Mouse (Mus musculus) bone marrow macrophage, adult 2 months (primary cell): ENCODE measurements around the gene Adcyap1r1. TPM values are rescaled to one million over a fixed set of nuclear protein-coding genes. Genes with fewer than 3 reads are reported as not detected.

ENCODE experiments used
- H3K27ac ChIP-seq: 2 replicates; pipeline ENCODE4 v1.5.1; 2012; ENCODE audit warnings: low read depth, low read length; ENCODE audit not compliant: insufficient read depth
- H3K4me1 ChIP-seq: 2 replicates; pipeline ENCODE4 v1.6.1; 2012; ENCODE audit warnings: low read length; ENCODE audit not compliant: control insufficient read depth, insufficient read depth
- H3K4me3 ChIP-seq: 2 replicates; pipeline ENCODE4 v1.5.1; 2012; ENCODE audit warnings: mild to moderate bottlenecking, low read length, moderate library complexity; ENCODE audit not compliant: insufficient read depth
- CTCF ChIP-seq: IDR thresholded peaks from 2 replicates; pipeline ENCODE4 v1.5.1; 2012; ENCODE audit warnings: low read depth, mild to moderate bottlenecking, low read length, moderate library complexity
- POLR2A ChIP-seq: IDR thresholded peaks from 2 replicates; pipeline ENCODE4 v1.6.1; 2012; ENCODE audit warnings: mild to moderate bottlenecking, low read depth, low read length, borderline replicate concordance
- polyA plus RNA-seq: library from polyadenylated mRNA; stranded (reverse); fragments of >200 nt; gene quantifications from 2 replicates; pipeline ENCODE4 v1.2.4, GENCODE M21; 2012; ENCODE audit not compliant: missing spikeins, insufficient read depth, insufficient read length

Gene Adcyap1r1
- polyA plus RNA-seq, 1 experiment, result not detected

DNA sequence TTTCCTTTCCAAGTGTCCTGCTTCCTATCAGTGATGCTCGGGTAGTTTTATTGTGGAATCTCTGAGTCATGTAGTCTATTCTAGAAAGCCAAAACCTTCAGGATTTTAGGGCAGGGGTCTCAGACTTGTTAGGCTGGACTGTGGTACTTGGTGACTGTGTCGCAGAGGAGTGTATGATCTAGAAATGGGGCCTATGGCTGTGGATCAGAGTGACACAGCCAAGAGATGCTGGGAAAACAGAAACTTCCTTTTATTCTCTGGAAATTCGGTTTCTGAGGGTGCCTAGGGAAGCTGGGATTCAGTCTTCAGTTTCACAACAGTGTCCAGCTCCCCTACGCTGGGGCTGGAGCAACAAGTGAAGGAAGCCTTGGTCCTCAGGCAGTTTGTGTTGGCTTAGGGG, 7.1 kb upstream of the Adcyap1r1 start:
- H3K4me1 ChIP-seq, result no peaks in the 10 kb centered on the region
- no peak overlapping the region for H3K4me3 ChIP-seq
- TF ChIP-seq CTCF (no peak), POLR2A (no peak)
- no peak overlapping the region for H3K27ac ChIP-seq

DNA sequence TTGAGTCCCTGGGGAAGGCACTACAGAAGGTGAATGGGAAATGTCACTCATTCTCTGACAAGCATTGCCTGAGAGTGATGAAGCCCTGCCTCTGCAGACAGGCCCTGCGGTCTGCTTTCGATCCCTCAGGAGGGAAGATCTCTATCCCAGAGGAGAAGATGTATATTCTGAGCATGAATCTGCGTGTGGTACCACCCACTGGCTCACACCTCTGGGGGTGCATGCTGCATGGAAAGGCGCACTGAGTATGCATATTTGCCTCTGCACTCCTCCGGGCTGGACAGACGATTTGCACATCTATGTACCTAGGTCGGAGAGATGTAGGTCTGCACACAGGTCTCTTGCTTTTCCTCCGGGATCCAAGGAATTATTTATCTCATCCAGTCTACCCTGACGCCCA, 3.6 kb upstream of the Adcyap1r1 start:
- H3K27ac ChIP-seq, result no peak overlapping the region
- TF ChIP-seq POLR2A (no peak), CTCF (no peak)

DNA sequence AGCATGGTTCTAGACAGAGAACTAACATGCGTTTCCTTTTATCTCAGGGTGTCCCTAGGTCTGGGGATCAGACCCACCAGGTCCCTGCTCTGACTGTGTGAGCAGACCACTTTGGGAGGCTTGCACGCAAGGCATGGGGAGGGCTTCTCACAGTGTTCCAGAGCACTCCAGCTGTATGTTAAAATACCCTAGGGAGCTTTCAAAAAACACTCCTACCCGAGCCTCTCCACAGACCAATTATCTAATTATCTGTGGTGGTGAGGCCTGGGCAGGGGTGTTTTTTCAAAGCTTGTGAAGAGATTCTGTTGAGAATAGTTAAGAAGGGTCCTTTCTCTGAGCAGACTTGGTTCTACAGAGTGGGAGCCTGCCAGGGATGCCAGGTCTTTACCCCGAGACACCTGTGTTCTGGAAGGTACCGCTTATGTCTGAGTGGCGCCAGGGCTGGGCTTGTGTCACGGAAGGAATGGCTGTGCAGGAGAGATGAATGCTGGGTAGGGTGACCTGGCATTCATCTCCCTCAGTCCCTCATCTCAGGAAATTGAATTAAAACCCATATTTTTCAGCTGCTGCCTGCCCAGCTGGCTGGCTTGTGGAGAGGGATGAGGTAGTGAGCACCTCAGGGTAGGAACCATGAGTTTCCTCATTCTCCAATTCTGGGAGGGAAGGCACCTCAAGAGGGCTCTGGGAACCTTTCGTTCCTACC, 2.7 kb upstream of the Adcyap1r1 start:
- TF ChIP-seq POLR2A (no peak), CTCF (no peak)
- H3K4me3 ChIP-seq, result no peak overlapping the region
- H3K4me1 ChIP-seq, result no peaks in the 10 kb centered on the region
- H3K27ac ChIP-seq, result no peak overlapping the region

More for the DNA sequence above, 3.6 kb upstream of the Adcyap1r1 start:
- no peaks in the 10 kb centered on the region for H3K4me1 ChIP-seq
- no peak overlapping the region for H3K4me3 ChIP-seq

DNA sequence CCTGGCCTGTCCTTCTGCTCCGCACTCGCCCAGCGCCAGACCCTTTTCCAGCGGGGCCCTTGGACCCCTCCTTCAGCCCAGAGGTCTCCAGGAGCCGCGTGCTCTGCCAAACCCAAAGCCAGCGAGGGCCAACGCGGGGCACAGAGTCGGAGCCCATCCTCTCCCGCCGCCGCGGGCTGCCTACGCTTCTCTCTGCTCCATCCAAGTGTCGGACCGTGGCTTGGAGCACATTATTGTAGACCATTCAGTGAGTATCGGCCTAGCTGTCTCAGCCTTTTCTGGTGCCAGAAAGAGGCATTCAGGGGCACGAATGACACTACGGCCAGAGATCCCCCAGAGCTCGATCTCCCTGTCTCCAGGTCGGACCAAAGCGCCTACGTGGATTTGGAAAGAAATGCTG, 603 bp downstream of the Adcyap1r1 start:
- TF ChIP-seq CTCF, result no peak
- no peak for TF ChIP-seq POLR2A
- no peaks in the 10 kb centered on the region for H3K4me1 ChIP-seq
- H3K4me3 ChIP-seq, result no peak overlapping the region
- H3K27ac ChIP-seq, result no peak overlapping the region

DNA sequence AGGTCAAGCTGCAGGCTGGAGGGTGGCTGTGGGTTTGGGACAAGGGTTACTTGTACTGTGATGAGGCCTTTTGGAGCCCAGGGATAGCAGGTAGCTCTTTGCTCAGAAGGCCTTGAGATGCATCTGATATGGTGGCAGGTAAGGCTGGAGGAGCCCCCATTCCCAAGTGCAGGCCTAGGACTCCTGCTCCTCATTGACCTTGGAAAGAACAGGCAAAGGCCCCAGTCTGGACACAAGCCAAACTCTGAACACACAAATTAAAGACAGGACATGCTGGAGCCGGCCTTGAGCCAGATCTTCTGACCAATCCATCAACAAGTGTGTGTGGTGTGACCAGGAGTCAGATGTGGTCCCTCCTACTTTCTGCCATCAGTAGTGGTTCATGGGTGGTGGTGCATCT, 1.8 kb downstream of the Adcyap1r1 start:
- no peaks in the 10 kb centered on the region for H3K4me1 ChIP-seq
- H3K27ac ChIP-seq, result no peak overlapping the region
- no peak overlapping the region for H3K4me3 ChIP-seq
- no peak for TF ChIP-seq POLR2A
- TF ChIP-seq CTCF, result no peak

DNA sequence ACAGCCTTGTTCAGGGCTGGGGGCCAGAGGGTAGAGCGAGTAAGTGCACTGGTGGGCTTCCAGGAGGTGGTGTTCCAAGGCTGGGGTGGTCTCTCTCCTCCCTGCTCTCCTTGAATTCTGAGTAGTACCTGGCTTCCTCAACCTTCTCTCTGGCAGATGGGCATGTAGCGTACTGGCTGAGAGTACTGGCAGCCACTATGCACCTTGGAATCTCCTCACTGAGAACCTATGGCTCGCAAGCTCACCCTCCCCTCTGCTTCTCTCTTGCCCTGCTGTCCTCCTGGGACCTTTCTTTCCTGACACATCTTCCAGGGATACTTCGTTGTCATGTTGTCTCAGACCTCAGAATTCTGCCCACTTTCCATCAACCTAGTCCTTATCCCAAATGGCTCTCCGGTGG, 3.9 kb downstream of the Adcyap1r1 start:
- H3K4me3 ChIP-seq, result no peak overlapping the region
- TF ChIP-seq POLR2A, result no peak
- TF ChIP-seq CTCF, result no peak
- no peak overlapping the region for H3K27ac ChIP-seq
- no peaks in the 10 kb centered on the region for H3K4me1 ChIP-seq

DNA sequence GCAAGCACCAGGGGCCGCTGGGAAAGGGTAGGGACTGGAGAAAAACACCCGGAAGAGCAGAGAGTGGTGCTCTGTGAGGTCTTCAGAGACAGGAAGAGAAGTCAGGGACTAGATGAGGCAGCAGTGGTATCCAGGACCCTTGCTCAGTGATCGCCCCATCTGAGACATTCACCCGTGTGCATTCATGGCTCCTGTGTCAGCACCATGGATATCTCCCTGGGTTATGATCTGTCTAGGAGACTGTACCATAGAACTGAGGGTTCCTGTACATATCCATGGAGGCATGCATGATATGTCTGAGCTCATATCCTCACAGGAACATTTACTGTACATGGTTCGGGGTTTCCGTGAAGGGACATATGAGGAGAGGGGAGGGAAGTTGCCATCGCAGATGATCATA, 5.9 kb downstream of the Adcyap1r1 start:
- TF ChIP-seq CTCF (no peak), POLR2A (no peak)
- Histone ChIP-seq H3K27ac (no peak overlapping the region), H3K4me1 (no peaks in the 10 kb centered on the region), H3K4me3 (no peak overlapping the region)

DNA sequence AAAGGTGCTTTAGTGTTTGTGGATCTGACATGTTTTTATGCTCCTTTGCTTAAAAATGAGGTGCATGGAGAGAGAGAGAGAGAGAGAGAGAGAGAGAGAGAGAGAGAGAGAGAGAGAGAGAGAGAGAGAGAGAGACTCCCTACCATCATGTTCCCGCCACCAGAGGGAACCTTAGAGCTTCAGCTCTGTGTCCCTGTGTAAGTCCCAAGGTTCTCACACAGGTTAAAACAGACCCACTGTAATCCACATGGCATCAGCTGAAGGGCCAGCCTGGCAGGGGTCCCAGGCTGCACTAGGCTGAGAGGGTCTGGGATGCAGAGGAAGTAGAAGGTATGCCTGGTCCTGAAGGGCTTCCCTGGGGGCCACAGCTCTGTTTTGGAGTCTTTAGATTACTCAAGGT, 6.4 kb downstream of the Adcyap1r1 start:
- no peaks in the 10 kb centered on the region for H3K4me1 ChIP-seq
- H3K4me3 ChIP-seq, result no peak overlapping the region
- H3K27ac ChIP-seq, result no peak overlapping the region
- TF ChIP-seq CTCF (no peak), POLR2A (no peak)

DNA sequence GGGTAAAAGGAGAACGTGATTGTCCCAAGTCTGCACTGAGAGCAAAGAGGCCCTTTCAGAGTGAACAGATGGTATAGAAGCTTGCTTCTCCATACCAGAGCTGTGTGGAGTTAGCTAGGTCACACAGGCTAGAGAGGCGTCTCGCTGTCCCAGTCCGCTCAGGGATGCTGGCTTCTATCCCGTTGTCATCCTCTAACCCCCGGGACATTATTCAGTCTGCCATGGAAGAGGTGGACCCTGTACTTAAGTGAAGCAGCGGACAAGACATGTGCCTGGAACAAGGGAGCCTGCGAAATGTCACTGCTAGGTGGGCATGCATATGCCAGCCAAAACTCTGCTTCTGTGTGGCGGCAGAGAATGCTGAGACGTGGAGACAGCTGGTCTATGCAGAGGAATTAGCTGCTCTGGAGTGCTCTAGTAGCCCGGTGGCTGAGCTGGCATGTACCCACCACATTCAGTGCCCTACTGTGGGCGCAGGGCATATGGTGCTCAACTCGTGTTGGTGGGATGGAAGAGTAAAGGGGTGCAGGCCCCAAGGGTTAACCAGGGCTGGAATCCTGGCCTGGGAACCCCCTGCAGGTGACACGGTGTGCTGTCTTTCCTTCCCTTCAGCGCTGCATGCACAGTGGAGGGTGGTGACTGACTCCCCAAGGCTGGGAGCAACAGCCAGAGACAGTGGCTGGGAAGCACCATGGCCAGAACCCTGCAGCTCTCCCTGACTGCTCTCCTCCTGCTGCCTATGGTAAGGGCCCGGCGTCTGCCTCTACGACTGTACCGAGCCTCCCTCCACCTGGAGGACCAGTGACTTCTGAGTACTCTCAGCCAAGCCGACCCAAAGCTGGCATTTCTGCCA, 8.0 kb downstream of the Adcyap1r1 start:
- Histone ChIP-seq H3K4me1 (no peaks in the 10 kb centered on the region), H3K4me3 (no peak overlapping the region), H3K27ac (no peak overlapping the region)
- TF ChIP-seq POLR2A (no peak), CTCF (no peak)

DNA sequence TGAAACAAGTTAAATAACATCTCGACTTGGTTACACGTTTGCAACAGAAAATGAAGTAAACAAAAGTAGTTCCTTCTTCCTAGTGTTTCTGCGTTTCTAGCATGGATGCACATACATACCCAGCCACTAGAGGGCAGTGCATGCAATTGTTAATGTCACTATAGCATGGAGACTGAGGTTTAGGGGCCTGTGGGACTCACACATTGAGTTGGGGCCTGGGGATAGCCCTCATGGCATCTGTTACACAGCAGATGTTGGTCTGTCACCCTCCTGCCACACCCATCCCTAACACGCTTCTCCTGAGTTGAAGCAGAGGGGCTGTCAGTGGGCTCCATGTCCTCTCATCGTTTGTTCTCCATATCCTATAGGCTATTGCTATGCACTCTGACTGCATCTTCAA, 9.4 kb downstream of the Adcyap1r1 start:
- Histone ChIP-seq H3K4me3 (no peak overlapping the region), H3K4me1 (no peaks in the 10 kb centered on the region), H3K27ac (no peak overlapping the region)
- TF ChIP-seq CTCF (peak; percentile 52; the same call in 1 of the 2 replicates), POLR2A (no peak)
